Mouse (Mus musculus): ENCODE measurements around the gene Rars.

GRCm38 (mm10) chr11:35784537-35784936 lies 49.8 kb downstream of the Rars start:
- TF ChIP-seq CTCF (IDR thresholded peaks at IDR 0.05; ENCODE audit: borderline replicate concordance, insufficient read depth, low read length): no peak
- no peak for TF ChIP-seq POLR2A (IDR thresholded peaks at IDR 0.05; ENCODE audit: low read depth, low read length)

All from embryonic fibroblast, embryonic 13.5 days (primary cell).